Mouse (Mus musculus): ENCODE results near the gene Ly6g6c. TPM values are rescaled to one million over a fixed set of nuclear protein-coding genes. Genes with fewer than 3 reads are reported as not detected.

Gene Ly6g6c
- 0.07 and 0.48 TPM in 2 replicates for polyA plus RNA-seq (2012; rRNA removed)

DNA sequence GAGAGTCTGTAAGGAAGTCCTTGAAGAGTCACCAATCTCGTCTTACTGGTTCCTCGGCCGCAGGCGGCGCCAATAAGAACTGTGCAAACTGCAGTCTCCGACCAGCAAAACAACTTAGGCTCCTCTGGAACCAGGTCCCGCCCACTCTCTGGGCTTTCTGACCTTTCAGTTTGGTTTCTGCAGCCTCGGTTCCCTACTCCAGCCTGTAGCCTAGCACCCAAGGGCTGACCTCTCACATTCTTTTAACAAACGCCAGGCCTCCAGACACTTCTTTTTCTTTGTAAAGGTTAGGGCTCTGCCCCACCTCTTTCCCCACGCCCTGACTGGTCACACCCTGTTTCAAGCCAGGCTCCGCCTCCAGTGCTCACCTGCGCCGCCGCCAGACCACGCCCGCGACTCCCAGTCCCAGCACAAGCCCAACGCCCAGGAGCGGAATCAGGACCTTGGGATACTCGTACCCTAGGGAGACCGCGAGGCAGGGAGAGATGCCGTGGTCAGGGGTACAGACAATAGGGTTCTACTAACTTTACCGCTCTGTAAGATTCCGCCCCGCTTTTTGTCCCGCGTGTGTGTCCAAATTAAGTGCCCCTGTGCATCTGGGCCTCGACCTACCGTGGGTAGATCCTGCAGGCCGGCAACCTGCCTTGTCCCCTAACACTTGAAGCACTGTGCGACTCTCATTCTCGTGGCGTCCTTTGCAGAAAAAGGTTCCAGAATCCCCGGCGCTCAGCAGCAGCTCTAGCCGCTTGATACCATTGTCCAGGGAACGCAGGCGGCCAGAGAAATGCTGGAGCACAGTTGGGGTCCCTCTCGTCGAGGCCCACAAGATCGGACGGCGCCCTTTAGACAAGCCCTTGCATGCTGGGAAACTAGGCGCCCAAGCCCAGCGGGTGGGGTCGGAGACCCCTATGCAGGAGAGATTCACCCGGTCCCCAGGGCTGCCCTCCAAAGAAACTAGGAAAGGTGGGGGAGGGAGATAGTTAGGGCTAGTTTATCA lies at the start of gene Ly6g6c:
Gene Ly6g6c, plus strand, starts transcription at position 438 of the 997 bp plus-strand sequence.

GRCm38 (mm10) chr17:35016376-35016775 lies 48.8 kb upstream of the Ly6g6c start, which contains the start of gene Vwa7:
Vwa7 (plus strand) TSS chr17:35016579.

GRCm38 (mm10) chr17:35027277-35028068 lies 37.7 kb upstream of the Ly6g6c start, which contains the start of gene Sapcd1:
Sapcd1 (minus strand) TSS chr17:35028016.

DNA sequence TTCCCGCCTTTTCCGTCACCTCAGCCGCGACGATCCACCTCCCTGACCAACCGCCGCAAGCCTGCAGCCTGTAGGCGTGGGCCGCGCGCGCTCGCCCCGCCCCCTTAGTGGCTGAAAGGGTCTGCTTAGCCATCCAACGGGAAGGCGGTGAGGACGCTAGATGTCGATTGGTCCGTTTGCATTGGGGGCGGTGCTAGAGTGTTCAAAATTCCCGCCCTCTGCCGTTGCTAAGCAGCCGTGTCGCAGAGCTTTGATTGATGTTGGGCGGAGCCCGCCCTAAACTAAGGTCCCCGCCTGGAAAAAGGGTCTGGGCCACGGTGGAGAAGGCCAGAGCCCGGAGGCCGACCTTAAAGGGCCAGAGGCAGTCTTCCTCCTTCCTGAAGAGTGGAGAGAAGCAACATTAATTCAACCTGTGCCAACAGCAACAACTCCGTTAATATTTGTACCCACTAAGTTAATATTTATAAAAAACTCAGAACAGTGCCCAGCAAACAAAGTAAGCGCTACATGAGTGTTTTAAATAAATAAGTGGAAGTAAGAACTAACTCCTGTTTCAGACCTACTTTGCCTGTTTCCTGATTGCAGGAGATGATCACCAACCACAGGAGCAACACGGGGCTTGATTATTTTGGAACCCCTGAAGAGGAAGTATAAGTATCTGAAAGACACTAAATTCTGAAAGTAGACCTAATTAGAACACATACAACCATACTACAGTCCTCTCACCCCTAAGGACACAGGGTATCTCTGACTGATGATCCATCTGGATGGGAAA lies 18.3 kb upstream of the Ly6g6c start, which contains the start of gene Msh5:
Gene Msh5, minus strand, starts transcription at position 65 of the 775 bp plus-strand sequence.

DNA sequence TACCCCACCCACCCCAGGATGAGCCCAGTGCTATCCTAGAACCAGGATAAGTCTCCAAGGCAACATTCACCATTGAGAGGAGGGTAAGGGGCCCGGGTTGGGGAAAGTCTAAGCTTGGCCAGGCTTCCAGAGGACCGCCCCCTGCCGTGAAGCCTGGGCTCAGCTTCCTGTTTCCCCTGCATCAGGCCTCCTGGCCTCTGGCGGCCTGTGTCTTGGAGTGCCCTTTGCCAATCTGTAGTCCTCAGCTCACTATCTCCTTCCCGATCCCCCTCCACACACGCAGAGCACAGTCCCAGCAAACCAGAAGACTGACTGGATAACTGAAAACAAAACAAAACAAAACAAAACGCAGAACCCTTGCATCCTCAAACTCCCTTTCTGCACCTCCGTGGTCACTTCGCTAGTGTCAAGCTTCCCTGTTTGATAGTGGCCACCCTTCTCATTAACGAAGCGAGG lies 15.6 kb upstream of the Ly6g6c start, which contains the start of gene Clic1:
Gene Clic1, plus strand, starts transcription at position 406 of the 456 bp plus-strand sequence.

DNA sequence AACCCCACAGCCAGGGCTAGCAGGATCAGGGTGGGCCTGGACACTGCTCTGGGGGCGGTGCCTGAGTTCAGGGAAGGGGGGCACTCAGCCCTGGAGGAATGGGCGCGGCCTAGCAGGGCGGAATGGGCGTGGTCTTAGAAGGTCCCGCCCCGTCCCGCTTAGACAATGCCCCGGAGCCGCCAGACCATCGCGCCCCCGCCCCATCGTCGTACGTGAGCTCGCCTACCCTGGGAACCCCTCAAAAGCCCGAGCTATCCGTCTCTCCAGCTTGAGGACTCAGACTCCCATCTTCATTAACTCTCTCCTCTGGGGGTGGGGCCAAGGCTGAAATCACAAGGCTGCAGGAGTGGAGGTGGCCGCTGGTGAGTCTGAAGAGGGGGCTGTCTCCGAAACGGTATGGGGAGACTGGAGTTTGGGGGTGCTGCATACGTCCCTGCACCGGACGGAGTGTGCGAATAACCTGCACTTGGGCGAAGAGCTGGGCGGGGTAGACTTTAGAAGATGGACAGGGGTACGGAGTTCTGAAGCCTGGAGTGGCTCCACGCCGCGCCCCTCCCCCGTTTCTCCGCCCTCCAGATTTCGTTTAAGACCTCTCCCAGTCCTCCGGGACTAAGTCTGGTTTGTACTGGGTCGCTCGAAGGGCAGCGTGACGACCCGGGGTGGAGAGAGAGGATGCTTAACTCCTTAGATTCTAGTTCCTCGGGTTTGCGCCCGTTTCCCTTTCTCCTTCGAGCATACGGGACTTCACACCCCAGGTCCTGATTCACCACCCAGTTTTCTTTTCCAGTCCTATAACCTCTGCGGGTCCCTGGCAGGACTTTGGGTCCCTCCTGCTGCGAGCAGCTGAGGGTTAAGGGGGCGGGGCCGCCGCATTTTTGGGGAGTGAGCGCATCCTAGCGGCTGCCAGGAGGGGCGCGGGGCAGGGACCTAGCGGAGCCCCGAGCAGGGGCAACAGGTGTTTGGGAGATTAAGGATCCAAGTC lies 6.0 kb upstream of the Ly6g6c start, which contains the start of gene Ddah2:
Gene Ddah2, plus strand, starts transcription at position 125 of the 982 bp plus-strand sequence.

DNA sequence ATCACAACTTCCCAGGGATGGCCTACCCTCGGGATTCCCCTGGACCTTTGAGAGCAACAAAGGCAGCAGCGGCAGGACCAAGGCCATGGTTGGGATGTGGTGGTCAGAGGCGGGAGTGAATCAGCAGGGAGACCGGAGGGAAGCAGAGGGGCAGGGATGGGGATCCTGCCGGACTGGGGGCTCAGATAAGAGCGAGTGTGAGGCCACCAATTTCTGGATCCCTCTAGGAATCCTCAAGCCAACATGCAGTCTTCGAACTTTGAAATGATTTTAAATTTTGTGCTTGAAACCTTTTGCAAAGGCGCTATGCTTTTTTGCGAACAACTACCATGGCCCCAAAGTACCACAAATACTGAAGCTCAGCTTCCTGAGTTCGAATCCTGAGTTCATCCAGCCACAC lies 896 bp downstream of the Ly6g6c start, which contains the start of gene Mpig6b:
Gene Mpig6b, minus strand, starts transcription at position 101 of the 400 bp plus-strand sequence.

DNA sequence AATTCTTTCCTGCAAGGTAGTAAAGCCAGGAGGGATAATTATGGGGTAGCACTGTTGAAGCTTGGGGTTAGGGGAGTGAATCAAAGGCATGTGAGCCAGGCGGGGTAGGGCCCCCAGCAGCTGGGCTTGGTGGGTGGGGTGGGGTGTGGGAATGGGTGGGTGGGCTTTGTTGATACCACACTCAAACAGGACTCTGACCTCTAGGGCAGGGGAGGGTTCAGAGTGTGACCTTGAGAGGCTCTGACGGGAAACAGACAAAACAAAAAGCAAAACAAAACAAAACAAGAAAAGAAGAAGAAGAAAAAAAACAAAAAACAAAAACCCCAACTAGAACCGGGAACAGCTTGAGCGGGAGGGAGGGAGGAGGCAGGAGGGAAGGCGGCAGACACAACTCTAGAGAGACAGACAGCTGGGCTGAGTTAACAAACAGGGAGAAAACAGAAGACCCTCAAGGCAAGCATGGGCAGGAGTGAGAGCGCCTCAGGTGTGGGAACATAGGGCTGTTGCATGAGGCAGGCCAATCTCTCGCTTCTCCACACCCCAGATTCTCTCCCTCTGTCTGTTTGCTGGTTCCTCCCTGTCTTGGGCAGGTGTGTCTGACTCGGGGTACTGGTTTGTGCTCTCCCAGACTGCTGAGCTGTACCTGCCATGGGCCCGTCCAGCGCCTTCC lies 11.5 kb downstream of the Ly6g6c start, which contains the start of gene Ly6g6e:
Gene Ly6g6e, plus strand, starts transcription at position 396 of the 670 bp plus-strand sequence.

DNA sequence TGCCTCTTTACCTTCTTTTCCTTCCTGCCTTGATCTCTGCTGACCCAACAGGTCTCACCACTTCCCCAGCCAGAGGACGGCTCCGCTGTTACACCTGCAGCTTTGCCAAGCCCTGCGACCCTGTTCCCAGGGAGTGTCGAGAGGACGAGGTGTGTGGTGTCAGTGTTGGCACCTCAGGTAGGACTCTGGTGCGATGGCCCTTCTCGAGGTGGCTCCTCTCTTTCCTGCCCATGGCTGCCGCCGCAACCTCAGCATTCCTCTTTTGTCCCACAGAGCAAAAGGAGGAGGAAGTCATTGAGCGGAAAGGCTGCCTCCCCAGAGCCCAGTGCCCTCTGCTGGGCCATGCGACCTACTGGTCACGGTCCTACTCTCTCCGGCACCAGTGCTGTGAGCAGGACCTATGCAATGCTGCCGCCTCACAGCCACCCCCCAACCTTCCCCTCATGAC lies 12.6 kb downstream of the Ly6g6c start, which contains the start of gene Ly6g6d:
Gene Ly6g6d, minus strand, starts transcription at position 280 of the 448 bp plus-strand sequence.

GRCm38 (mm10) chr17:35085208-35085865 lies 20.1 kb downstream of the Ly6g6c start, which contains the start of gene Ly6g6f:
Ly6g6f (minus strand) TSS chr17:35085610.

DNA sequence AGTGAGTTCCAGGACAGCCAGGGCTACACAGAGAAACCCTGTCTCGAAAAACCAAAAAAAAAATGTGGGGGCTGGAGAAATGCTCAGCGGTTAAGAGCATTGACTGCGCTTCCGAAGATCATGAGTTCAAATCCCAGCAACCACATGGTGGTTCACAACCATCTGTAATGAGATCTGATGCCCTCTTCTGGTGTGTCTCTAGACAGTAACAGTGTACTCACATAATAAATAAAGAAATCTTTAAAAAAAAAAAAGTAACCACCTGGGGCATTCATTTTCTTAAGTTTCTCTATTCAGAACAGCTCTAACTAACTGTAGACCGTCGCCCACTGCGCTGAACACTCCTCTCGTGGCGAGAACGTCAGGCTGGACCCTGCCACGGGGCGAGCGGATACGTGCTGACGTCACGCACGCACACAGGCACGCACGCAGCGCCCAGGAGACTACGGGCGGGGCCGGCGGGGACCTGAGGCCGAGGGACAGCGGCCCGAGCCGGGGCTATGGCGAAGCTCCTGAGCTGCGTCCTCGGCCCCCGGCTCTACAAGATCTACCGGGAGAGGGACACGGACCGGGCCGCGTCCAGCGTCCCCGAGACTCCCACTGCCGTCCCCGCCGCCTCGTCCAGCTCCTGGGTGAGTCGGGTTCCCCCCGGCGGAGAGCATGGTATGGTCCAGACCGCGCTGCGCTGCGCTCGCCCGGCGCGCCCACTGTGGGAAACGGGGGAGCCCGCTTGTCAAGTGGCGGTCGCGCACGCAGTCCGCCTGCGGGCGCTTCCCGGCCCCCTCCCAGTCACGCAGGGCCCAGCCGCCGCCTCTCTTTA lies 23.8 kb downstream of the Ly6g6c start, which contains the start of gene Abhd16a:
Gene Abhd16a, plus strand, starts transcription at position 439 of the 820 bp plus-strand sequence.

GRCm38 (mm10) chr17:35108097-35108496 lies 42.9 kb downstream of the Ly6g6c start, which contains the start of gene Ly6g5c:
Ly6g5c (plus strand) TSS chr17:35108279.

DNA sequence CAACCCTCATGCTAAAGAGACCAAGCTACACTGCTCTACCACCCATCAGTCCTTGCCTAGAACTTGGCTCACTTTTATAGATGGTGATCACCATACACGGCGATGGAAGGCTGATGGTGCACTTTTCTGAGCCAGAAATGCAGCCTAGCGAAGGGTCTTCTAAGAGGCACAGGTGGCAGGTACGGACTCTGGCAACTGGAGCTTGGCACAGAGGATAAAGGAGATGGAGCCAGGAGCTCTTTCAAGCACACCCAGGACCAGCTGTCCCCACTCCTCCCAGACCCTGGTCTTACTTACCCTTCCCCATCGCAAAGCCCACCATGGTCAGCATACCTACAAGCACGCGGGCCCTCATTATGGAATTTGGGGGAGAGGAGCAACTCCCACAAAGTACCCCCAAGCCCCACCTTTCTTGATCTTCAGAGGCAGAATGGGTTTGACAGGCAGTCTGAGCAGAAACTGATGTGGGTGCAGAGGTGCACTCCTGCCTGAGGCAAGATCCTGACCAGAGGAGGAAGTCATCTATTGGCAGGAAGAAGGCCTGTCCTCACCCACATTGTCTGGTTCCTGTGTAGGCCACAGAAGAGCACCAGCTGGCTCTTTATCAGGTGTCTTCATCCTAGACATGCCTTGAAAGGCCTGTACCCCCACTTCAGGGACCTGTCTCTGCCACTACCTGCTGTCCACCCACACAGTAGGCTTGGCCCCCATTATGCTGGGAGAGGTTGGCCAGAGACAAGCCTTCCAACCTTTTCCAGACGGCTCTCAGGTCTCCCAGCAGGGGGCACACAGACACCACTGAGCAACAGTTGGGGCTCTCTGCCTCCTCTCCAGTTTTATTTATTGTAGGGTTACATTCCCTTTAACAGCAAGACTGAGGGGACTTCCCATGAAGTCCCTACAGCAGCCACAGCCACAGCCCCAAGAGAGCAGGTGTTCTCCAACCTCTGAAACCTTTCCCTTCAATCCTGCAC lies 50.1 kb downstream of the Ly6g6c start, which contains the start of gene Ly6g5b:
Gene Ly6g5b, minus strand, starts transcription at position 383 of the 974 bp plus-strand sequence.

All from central nervous system, embryonic 14 days (tissue).